Mouse (Mus musculus): ENCODE measurements at regions not wholly inside any gene's neighbourhood (a gene's known extent, or its start where the extent isn't known, plus 50 kb on each side); places are given as distances from the start of the nearest gene placed in this dataset.

DNA sequence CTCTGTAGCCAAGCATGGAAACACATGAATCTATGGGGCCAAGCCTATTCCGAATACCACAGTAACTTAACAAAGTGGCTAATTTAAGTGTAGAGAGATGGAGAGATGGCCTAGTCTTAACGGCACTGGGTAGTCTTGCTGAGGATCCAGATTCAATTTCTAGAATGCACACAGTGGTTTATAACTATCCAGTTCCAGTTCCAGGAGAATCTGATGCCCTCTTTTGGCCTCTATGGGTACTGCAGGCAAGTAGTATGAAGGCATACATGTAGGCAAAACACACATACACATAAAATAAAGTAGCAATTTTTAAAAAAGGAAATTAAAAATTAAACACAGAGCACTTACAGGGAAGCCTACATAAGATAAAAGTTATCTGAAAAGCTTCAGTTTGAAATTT, 819.4 kb downstream of the Tmem132b start:
- DNase-seq: no peak

GRCm38 (mm10) chr5:126369436-126369835, 837.9 kb downstream of the Tmem132b start:
- DNase-seq: no peak

- no peak for DNase-seq
Observed at GRCm38 (mm10) chr5:126392306-126392705, 849.3 kb upstream of the Tmem132c start.

DNA sequence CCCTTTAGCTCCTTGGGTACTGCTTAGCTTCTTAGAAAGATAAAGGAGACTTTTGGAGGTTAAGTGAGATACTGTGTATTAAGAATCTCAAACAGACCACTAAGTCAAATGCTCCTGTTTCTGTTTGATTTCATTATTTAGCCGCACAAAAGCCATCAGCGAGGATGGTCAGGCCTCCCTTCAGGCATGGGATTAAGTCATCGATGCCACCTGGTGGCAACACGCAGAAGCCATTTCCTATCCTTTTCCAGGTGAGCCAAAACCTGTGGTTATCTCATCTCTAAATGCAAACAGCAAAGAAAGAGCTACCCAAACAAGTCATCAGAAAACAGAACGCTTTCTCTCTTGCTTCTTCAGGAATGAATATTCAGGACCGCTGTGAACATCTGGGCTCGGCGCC, 846.3 kb upstream of the Tmem132c start:
- DNase-seq: no peak

- DNase-seq: no peak
Observed at GRCm38 (mm10) chr5:126431748-126432147, 809.9 kb upstream of the Tmem132c start.

DNA sequence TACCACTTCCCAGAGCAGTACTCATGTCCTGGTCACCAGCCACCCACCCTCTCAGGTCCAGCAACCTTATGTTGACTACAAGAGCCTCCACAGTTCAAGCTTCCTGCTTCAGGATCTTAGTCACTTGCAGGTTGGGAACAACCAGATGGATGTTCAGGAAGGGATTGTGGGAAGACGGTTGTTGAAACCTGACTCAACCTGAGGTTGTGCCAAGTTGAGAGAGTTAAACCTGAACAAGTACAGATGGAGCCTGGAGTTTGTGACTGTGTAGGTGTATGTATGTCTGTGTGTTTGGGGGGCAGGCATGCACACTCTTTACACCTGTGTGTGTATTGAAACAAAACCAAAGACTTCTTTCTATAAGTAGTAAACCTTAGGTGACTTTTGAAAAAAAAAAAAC, 802.9 kb upstream of the Tmem132c start:
- no peak for DNase-seq

GRCm38 (mm10) chr5:126440516-126440915, 801.1 kb upstream of the Tmem132c start:
- no peak for DNase-seq

- no peak for DNase-seq
Observed at GRCm38 (mm10) chr5:126475761-126476160, 765.8 kb upstream of the Tmem132c start.

- no peak for DNase-seq
Observed at GRCm38 (mm10) chr5:126522076-126522475, 719.5 kb upstream of the Tmem132c start.

DNA sequence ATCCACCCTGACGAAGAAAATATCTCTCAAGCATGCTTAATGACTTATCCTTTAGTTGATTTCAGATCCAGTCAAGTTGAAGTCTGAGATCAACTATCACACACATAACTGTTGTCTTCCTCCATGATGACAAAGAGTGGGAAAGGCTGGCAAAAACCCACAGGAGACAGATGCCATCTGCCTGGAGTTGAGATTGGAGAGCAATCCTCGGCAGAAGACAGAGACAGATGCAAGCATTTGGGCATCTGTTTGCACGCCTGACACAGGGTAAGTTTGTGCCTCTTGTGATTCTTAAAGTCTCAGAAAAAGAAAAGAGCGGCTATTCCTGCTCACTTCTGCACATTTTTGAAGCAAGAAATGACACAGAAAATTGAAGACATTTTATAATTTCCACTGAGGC, 715.7 kb upstream of the Tmem132c start:
- DNase-seq: no peak

DNA sequence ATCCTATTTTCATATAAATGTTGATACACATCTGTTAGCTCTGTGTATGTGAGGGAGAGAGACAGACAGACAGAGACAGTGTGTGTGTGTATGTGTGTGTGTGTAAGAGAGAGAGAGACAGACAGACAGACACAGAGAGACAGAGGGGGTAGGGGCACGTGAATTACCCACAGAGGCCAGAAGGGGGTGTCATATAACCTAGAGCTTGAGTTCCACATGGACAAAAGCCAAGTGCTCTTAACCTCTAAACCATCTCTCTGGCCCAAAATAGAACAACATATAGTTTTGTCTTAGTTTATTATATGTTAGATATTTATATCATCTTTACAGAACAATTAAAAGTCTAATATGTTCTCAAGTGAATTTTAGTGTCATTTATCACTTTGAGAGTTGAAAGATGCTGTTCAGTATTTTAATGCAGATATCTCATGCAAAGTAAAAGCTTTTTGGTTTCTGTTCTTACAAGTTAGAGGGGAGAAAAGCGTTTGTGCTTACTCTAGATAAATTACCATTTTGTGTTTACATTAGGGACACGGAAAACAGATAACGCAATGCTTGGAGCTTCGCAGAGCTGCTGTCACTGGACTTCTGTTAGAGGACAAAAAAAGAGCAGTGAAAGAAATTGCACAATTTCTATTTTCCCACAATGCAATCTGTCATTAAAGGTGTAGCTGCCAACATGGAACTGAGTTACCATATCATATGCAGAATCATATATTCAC, 710.6 kb upstream of the Tmem132c start:
- DNase-seq: no peak

- DNase-seq: no peak
Observed at GRCm38 (mm10) chr5:126531528-126531894, 710.1 kb upstream of the Tmem132c start.

DNA sequence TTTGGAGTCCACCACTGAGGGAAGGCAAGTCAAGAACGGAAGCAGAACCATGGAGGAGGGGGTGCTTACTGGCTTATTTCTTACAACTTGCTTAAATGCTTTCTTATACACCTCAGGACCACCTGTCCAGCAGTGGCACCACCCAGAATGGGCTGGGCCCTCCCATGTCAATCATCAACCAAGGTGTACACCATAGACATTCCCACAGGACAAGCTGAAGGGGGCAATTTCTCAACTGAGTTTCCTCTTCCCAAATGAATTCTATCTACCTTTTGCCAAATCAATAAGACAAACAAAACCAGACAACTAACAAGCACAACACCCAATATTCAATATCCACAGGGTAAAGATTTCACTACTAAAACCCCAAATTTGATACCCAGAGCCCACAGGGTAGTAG, 709.6 kb upstream of the Tmem132c start:
- DNase-seq: no peak

DNA sequence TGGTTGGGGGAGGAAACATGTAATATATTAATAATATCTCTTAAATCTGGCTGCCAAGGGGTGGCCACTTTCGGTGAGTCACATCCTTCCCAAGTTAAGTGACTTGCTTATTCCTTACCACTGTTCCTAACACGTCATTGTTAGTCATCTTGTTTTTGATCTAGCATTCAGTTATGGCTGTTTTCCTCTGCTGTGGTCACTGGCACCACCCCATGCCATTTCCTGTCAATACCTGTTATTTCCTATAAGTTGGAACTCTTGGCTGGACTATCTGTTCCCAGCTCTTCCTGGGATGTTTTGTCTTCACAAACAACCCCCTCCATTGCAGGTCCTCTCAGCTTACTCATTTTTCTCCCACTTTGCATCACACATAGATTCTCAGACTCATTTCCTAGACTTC, 703.5 kb upstream of the Tmem132c start:
- no peak for DNase-seq

DNA sequence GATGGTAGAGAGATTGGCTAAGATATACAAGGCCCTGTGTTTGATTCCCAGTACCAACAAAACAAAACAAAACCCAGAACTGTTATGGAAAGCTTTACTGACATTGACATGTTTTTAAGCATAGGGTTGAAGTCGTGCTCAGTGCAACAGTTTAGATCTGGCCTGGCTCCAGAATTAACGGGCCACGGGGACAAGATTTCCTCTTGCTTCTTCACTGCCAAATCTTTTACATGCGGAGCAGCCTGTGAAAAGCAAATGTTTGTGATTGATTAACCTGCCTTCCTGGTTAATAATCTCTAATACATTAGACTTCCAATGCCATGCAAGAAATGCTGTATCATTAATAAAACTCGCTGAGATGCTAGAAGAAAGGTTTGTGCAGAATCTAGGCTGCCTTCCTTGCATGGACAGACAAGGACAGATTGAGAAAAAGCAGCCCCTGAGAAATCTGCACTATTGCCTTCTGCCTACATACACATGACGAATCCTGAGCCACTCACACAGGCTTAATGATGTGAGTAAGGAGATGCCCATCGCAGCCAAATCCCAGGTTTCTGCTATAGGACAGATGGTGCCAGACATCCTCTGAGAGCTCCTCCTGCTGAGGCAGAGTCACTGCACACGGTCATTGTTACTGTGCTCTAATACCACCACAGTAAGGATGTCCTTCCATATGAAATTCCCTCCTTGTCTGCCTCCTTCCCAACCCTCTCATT, 697.2 kb upstream of the Tmem132c start:
- no peak for DNase-seq

DNA sequence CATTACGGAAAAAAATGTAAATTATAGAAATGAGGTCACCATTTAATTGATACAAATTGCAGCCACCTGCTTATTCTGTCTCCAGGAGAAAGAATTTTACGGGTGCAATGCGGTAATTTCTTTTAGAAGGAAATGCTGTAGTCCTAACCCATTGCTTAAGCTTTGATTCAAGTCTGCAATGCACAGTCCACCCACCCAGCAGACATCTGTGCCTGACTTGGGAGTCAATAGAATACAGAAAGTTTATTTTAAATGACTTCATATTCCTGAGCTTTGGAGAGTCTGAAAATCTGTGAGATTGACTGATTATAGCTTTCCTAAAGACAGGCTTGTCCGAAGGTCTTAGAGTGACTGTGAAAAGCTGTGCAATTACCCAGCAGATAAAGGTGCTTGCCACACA, 693.8 kb upstream of the Tmem132c start:
- no peak for DNase-seq

GRCm38 (mm10) chr5:126551676-126552075, 689.9 kb upstream of the Tmem132c start:
- DNase-seq: no peak

DNA sequence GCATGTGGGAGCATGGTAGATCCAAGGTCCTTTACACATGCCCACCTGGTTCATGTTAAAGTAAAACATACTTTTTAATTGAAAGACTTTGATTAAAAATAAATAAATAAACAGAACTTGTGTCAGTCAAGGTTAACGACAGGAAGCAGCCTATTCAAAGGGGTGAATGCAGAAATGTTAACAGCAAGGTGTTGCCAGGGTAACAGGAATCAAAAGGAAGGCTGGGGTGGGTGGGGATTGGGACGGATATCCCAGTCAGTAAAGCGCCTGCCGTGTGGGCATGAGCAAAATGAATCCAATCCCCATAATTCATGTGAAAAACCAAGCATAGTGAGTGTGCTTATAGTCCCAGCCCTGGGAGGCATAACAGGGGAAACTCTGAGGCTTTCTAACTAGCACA, 682.6 kb upstream of the Tmem132c start:
- no peak for DNase-seq

DNA sequence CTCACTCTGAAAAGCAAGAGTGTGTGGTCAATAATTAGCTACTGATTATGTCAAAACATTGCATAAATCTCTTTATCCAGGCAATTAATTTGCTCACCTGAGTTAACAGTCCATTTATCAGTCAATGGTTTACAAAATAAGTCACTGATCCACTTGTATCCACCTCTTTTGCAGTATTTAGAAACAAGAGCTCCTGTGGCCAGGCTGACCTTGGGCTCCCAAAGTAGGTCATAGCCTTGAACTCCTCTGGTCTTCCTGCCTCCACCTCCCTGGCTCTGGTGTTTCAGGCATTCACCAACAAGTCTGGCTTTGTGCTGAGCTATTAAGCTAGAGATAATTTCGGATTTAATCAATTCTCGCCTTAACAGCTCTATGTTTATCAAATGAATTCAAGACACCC, 675.8 kb upstream of the Tmem132c start:
- no peak for DNase-seq

DNA sequence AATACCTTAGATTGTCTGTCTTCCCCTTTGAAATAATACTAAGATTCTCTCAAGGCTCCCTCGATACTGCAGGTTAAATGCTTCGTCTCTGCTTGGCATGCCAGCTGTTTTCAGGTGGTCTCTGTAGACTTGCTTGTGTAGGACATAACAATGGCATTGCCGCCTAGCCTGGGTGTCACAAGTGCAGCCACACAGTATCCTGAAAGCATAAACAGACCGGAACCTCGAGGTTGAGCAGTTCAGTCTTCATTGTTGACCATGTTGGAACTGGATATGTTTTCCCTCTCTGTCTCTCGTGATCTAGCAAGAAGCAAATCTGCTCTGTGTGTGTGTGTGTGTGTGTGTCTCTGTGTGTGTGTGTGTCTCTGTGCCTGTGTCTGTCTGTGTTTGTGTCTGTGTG, 675.4 kb upstream of the Tmem132c start:
- DNase-seq: no peak

DNA sequence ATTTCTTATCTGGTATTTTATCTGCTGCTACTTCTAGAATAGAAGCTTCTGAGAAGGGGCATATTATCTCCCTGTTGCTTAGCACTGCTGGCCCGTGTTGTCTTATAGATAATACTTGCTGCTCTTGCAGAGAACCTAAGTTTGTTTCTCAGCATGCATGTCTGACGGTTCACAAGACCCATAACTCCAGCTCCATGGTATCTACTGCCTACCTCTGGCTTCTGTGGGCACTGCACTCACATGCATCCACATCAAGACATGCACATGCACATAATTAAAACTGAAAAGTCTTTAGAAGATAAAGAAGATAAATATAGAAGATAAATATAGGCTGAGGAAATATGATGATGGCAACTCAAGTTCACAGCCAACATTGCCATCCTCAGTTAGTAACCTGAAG, 667.8 kb upstream of the Tmem132c start:
- DNase-seq: no peak

DNA sequence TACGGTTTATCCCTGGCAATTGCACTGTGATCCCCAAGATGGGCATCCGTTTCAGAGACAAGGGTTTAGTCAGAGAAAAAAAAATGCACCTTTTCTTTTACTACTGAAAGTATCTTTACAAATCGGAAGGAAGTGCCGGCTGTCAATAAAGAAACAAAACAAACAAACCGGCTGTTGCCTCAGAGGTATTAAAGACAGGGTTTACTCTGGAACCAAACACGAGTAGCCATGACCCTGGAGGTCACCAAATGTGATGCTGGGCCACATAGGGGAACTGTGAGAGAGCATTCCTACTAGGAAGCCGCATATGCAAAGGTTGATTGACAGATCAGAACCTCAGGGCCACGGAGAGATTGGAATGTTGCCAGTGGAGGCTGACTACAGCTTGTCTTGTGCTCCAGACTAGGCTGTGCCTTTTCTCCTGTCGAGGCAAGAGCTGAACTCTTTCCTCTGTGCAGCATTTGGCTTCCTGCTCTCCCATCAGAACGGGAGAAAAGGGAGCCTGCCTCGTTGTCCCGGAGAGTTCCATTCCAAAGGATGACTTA, 643.8 kb upstream of the Tmem132c start:
- DNase-seq: no peak

- DNase-seq: no peak
Observed at GRCm38 (mm10) chr5:126599561-126599960, 642.0 kb upstream of the Tmem132c start.

DNA sequence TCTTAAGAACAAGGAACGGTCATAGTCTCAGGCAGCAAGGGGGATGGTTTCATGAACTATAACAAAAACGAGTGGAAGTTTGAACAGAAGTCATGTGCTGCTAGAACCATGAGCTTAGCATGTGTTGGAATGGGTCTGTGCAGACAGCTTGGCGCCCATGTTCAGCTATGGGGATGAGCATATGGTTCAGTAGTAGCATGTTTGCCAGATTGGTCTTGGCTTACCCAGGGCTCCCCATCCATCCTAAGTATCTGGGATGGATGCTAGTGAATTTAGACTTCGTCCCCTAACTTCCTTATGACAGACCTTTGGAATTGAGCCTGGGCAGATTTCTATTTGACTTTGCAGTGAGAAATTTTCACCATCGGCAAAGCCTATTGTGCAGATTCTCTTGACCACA, 634.9 kb upstream of the Tmem132c start:
- DNase-seq: no peak

GRCm38 (mm10) chr5:126612571-126612970, 629.0 kb upstream of the Tmem132c start:
- DNase-seq: no peak
